Mouse (Mus musculus) heart, embryonic 16.5 days (tissue): ENCODE measurements at regions not wholly inside any gene's neighbourhood (a gene's known extent, or its start where the extent isn't known, plus 50 kb on each side); places are given as distances from the start of the nearest gene placed in this dataset.

Experiments
- ATAC-seq: fragments of 200-750 bp; cut with Nextera tagmentation; replicated peaks from 2 replicates; pipeline ENCODE4 v1.8.0; 2017; ENCODE audit warnings: moderate number of reproducible peaks; ENCODE audit not compliant: insufficient read depth, low FRiP score; ENCODE audit errors: extremely low read depth
- H3K27ac ChIP-seq: fragments of 300-500 bp; sonication (generic); 2 replicates; pipeline ENCODE4 v1.5.1; 2014; ENCODE audit warnings: mild to moderate bottlenecking, low read length, control low read depth, moderate library complexity
- H3K27me3 ChIP-seq: fragments of 300-500 bp; sonication (generic); 2 replicates; pipeline ENCODE4 v1.6.1; 2014; ENCODE audit warnings: low read length, mixed read lengths; ENCODE audit not compliant: control insufficient read depth, insufficient read depth
- H3K36me3 ChIP-seq: fragments of 300-500 bp; sonication (generic); 2 replicates; pipeline ENCODE4 v1.6.1; 2014; ENCODE audit not compliant: control insufficient read depth, insufficient read depth
- H3K4me1 ChIP-seq: fragments of 300-500 bp; sonication (generic); 2 replicates; pipeline ENCODE4 v1.6.1; 2014; ENCODE audit warnings: low read length, mixed read lengths; ENCODE audit not compliant: control insufficient read depth, insufficient read depth
- H3K4me2 ChIP-seq: fragments of 300-500 bp; sonication (generic); 2 replicates; pipeline ENCODE4 v1.6.1; 2014; ENCODE audit warnings: low read depth, mild to moderate bottlenecking, control low read depth, low read length
- H3K4me3 ChIP-seq: fragments of 300-500 bp; sonication (generic); 2 replicates; pipeline ENCODE4 v1.5.1; 2014; ENCODE audit warnings: mild to moderate bottlenecking, control low read depth, low read length
- H3K9ac ChIP-seq: fragments of 300-500 bp; sonication (generic); 2 replicates; pipeline ENCODE4 v1.6.1; 2014; ENCODE audit warnings: low read length, control low read depth
- H3K9me3 ChIP-seq: fragments of 300-500 bp; sonication (generic); replicated peaks from 2 replicates; pipeline ENCODE4 v1.6.1; 2016; ENCODE audit warnings: low read length; ENCODE audit not compliant: control insufficient read depth
- WGBS: fragments of 180-500 bp; shearing (Covaris S2); extraction: QIAGEN DNeasy Blood & Tissue Kit; methylation state at CpG from one replicate; pipeline ENCODE4 v1.1.7; 2014; 5-methylcytosine and 5-hydroxymethylcytosine counted together

GRCm38 (mm10) chr13:85639376-85640229 is 350.7 kb upstream of the Rasa1 start:
- Histone ChIP-seq H3K27ac (no peak overlapping the region), H3K9me3 (no peaks in the 10 kb centered on the region), H3K4me3 (no peak overlapping the region), H3K27me3 (no peaks in the 10 kb centered on the region), H3K4me1 (no peaks in the 10 kb centered on the region), H3K4me2 (no peak overlapping the region), H3K9ac (no peak overlapping the region), H3K36me3 (no peaks in the 10 kb centered on the region)
- 0 out of 2 replicates have a peak, but pooled peaks have one; percentile 52 for ATAC-seq
- 25% methylated on average over 8 of the region's 8 CpGs for WGBS

GRCm38 (mm10) chr13:85629506-85630175 is 340.7 kb upstream of the Rasa1 start:
- Histone ChIP-seq H3K27ac (no peak overlapping the region), H3K36me3 (no peaks in the 10 kb centered on the region), H3K4me1 (no peaks in the 10 kb centered on the region), H3K4me2 (no peak overlapping the region), H3K9me3 (no peaks in the 10 kb centered on the region; the same call in 1 of the 2 replicates), H3K27me3 (no peaks in the 10 kb centered on the region), H3K9ac (no peak overlapping the region), H3K4me3 (no peak overlapping the region)
- 79% methylated on average over 4 of the region's 4 CpGs for WGBS
- no peak for ATAC-seq
